Mouse (Mus musculus): ENCODE measurements around the gene Tubg1.

DNA sequence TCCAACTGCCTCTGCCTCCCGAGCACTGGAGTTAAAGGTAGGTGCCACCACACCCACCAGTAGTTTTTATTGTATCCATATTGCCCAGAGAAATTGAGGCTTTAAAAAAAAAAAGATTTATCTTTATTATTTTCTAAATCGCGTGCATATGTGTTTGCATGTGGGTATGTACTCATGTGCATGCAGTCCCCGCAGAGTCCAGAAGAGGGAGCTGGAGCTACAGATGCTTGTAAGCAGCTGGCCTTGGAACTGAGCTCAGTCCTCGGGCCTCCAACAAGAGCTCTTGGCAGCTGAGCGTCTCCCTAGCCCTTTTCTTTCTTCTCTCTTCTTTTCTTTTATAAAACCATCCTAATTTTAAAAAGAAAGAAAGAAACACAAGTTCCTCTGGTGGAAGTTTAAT, 12.0 kb downstream of the Tubg1 start:
- TF ChIP-seq EP300 (IDR thresholded peaks at IDR 0.05; ENCODE audit: low read depth) (no peak), CTCF (IDR thresholded peaks at IDR 0.05; ENCODE audit: low read depth) (peak; percentile 28; the same call in 1 of the 2 replicates)

Data from heart, postnatal 0 days (tissue).